In the genomic region with DNA sequence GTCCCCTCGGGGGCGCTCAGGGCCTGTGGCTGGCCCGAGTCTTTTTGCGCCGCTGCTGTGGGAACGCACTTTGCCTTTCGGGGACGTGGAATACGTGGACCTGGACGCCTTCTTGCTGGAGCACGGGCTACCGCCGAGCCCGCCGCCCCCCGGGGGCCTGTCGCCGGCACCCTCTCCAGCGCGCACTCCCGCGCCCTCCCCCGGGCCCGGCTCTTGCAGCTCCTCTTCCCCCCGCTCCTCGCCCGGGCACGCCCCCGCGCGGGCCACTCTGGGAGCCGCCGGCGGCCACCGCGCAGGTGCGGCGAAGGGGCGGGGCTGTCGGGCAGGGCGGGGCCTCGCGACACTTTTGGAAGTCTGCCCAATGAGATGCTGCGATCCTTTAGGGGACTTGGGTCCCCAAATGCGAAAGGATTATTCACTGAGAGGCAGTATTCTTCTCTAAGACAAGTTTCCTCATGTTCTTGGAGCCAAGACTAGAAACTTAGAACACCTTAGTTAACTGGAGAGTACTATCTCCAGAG, we compare ENCODE assay signal across 8 mouse cellular contexts. TPM values are rescaled to one million over a fixed set of nuclear protein-coding genes. Genes with fewer than 3 reads are reported as not detected.
DNase-seq lines count a peak whose midpoint lies in the region; ATAC-seq lines count a peak whose summit lies in the region.

No protein-coding gene starts in this region.

- no peaks in the 10 kb centered on the region for H3K9me3 ChIP-seq in midbrain, embryonic 10.5 days (replicated peaks)

- intact Hi-C loops in left cerebral cortex, postnatal 36 days (cut with DNase I), result no loop called here

- peaks cover 23% of the 10 kb centered on the region for H3K36me3 ChIP-seq in midbrain, embryonic 10.5 days

- ATAC-seq in monocyte, adult 5-6 weeks (replicated peaks; ENCODE audit: insufficient number of reproducible peaks, low FRiP score, low TSS enrichment, poor library complexity, severe bottlenecking), result no peak

- H3K4me1 ChIP-seq in midbrain, embryonic 10.5 days, result peaks cover 79% of the 10 kb centered on the region

- peak; percentile 94 for DNase-seq in Muller cell, postnatal 12 days (ENCODE audit: inconsistent ontology term)
- peak; percentile 93 to 94 for DNase-seq in cerebellum, postnatal 10 days
- DNase-seq in gastrocnemius, adult 8-10 months (ENCODE audit: low spot score in 2 of 2), result peak; percentile 90 to 92
- DNase-seq in induced T-regulatory cell, adult 2 months (ENCODE audit: low read depth), result peak; percentile 93
- DNase-seq in left cerebral cortex, postnatal 36 days (ENCODE audit: low spot score in 2 of 2), result peak; percentile 84 to 90
- peak; percentile 87 for DNase-seq in midbrain, embryonic 10.5 days (ENCODE audit: low spot score)
- peak; percentile 96 for DNase-seq in skeletal muscle tissue, adult 2 months (ENCODE audit: low read depth, low spot score)

- under 1% methylated on average over 45 of the region's 45 CpGs for WGBS in midbrain, embryonic 10.5 days

- H3K4me3 ChIP-seq in midbrain, embryonic 10.5 days, result peak overlapping the region; percentile 73

- H3K27ac ChIP-seq in midbrain, embryonic 10.5 days (replicated peaks), result peak overlapping the region; percentile 87

- H3K27me3 ChIP-seq in midbrain, embryonic 10.5 days (ENCODE audit: low read depth, poor library complexity, severe bottlenecking), result no peaks in the 10 kb centered on the region

RNA-seq across cellular contexts. Expression of a gene that starts 1.9 kb away (rescaled TPM):
- total RNA-seq in gastrocnemius, adult 8-10 months (2022), result 100 to 1,000 TPM in 3 of 4 experiments, 10 to 100 TPM in 1; 69.5 to 173 (median 143) TPM
- total RNA-seq in left cerebral cortex, postnatal 36 days (2021), result 100 to 1,000 TPM; 128 to 138 TPM
- 2.1 and 2.9 TPM in 2 replicates for polyA plus RNA-seq in midbrain, embryonic 10.5 days (2016; fragmentation: Nextera tagmentation; extraction: Ambion mirVana)
- total RNA-seq in monocyte, adult 5-6 weeks (2017), result 4.3 to 13.1 TPM (median 4.5 TPM) in 3 replicates

RNA-seq across cellular contexts. Expression of a gene that starts 7.1 kb away (rescaled TPM):
- 10 to 100 TPM; 14.3 to 18.2 (median 16.1) TPM for total RNA-seq in gastrocnemius, adult 8-10 months (2022)
- 100 to 1,000 TPM; 209 to 228 TPM for total RNA-seq in left cerebral cortex, postnatal 36 days (2021)
- 4.6 and 4.9 TPM in 2 replicates for polyA plus RNA-seq in midbrain, embryonic 10.5 days (2016; fragmentation: Nextera tagmentation; extraction: Ambion mirVana)
- not detected in 3 replicates for total RNA-seq in monocyte, adult 5-6 weeks (2017)

RNA-seq across cellular contexts. Expression of a gene that starts 8.5 kb away (rescaled TPM):
- total RNA-seq in gastrocnemius, adult 8-10 months (2022), result 100 to 1,000 TPM; 479 to 609 (median 594) TPM
- total RNA-seq in left cerebral cortex, postnatal 36 days (2021), result 100 to 1,000 TPM; 284 to 337 TPM
- polyA plus RNA-seq in midbrain, embryonic 10.5 days (2016; fragmentation: Nextera tagmentation; extraction: Ambion mirVana), result 965 and 1,116 TPM in 2 replicates
- 966 to 1,078 TPM (median 1,028 TPM) in 3 replicates for total RNA-seq in monocyte, adult 5-6 weeks (2017)

RNA-seq across cellular contexts. Expression of a gene that starts 11.0 kb away (rescaled TPM):
- 10 to 100 TPM; 10.6 to 15.0 (median 13.0) TPM for total RNA-seq in gastrocnemius, adult 8-10 months (2022)
- total RNA-seq in left cerebral cortex, postnatal 36 days (2021), result 10 to 100 TPM; 29.9 to 30.0 TPM
- polyA plus RNA-seq in midbrain, embryonic 10.5 days (2016; fragmentation: Nextera tagmentation; extraction: Ambion mirVana), result 32.3 and 32.8 TPM in 2 replicates
- total RNA-seq in monocyte, adult 5-6 weeks (2017), result 11.0 to 15.9 TPM (median 11.5 TPM) in 3 replicates

RNA-seq across cellular contexts. Expression of a gene that starts 12.6 kb away (rescaled TPM):
- under 1 TPM in 3 of 4 experiments, not detected in 1; 0.12 to 0.18 (median 0.16) TPM for total RNA-seq in gastrocnemius, adult 8-10 months (2022)
- under 1 TPM; 0.37 to 0.48 TPM for total RNA-seq in left cerebral cortex, postnatal 36 days (2021)
- polyA plus RNA-seq in midbrain, embryonic 10.5 days (2016; fragmentation: Nextera tagmentation; extraction: Ambion mirVana), result 0.32 and 0.34 TPM in 2 replicates
- not detected in 3 replicates for total RNA-seq in monocyte, adult 5-6 weeks (2017)

Comparison
In these comparisons a context has a peak if more than half of its experiments do, and no peak if none do; other contexts are left out.
1. RNA of a gene that starts 7.1 kb away (total RNA-seq): 209 to 228 TPM in left cerebral cortex, postnatal 36 days and 14.3 to 18.2 TPM in gastrocnemius, adult 8-10 months; not detected in monocyte, adult 5-6 weeks; every median in the first group is over 10 times any median in the second.
2. Peak in every context shown above with its lines, with median percentiles within 50 percentile points of each other: DNase-seq.